Mouse (Mus musculus) limb, embryonic 14.5 days (tissue): ENCODE data around the gene Tnfaip8l1. TPM values are rescaled to one million over a fixed set of nuclear protein-coding genes. Genes with fewer than 3 reads are reported as not detected.

Experiments used
- ATAC-seq: fragments of 200-750 bp; cut with Nextera tagmentation; 2 replicates; pipeline ENCODE4 v1.8.0; 2017; ENCODE audit warnings: low read depth, moderate number of reproducible peaks, moderate TSS enrichment; ENCODE audit not compliant: low FRiP score
- DNase-seq: peaks from one replicate; pipeline ENCODE4 v3.0.0-alpha.2; 2015; ENCODE audit warnings: low spot score
- H3K27ac ChIP-seq: fragments of 300-500 bp; sonication (generic); replicated peaks from 2 replicates; pipeline ENCODE4 v1.5.1; 2014; ENCODE audit warnings: low read depth, mild to moderate bottlenecking, low read length, moderate library complexity, mixed read lengths
- H3K27me3 ChIP-seq: fragments of 300-500 bp; sonication (generic); 2 replicates; pipeline ENCODE4 v1.6.1; 2014; ENCODE audit warnings: low read length, mixed read lengths; ENCODE audit not compliant: control insufficient read depth, insufficient read depth
- H3K36me3 ChIP-seq: fragments of 300-500 bp; sonication (generic); 2 replicates; pipeline ENCODE4 v1.6.1; 2014; ENCODE audit warnings: mild to moderate bottlenecking, low read length, moderate library complexity, mixed read lengths; ENCODE audit not compliant: control insufficient read depth, insufficient read depth
- H3K4me1 ChIP-seq: fragments of 300-500 bp; sonication (generic); 2 replicates; pipeline ENCODE4 v1.6.1; 2014; ENCODE audit warnings: antibody characterized with exemption, low read length, mixed read lengths; ENCODE audit not compliant: control insufficient read depth, insufficient read depth
- H3K4me2 ChIP-seq: fragments of 300-500 bp; sonication (generic); replicated peaks from 2 replicates; pipeline ENCODE4 v1.6.1; 2014; ENCODE audit warnings: low read depth, mild to moderate bottlenecking, low read length, moderate library complexity; ENCODE audit not compliant: severe bottlenecking
- H3K4me3 ChIP-seq: fragments of 300-500 bp; sonication (generic); replicated peaks from 2 replicates; pipeline ENCODE4 v1.5.1; 2014; ENCODE audit warnings: low read length
- H3K9ac ChIP-seq: fragments of 300-500 bp; sonication (generic); 2 replicates; pipeline ENCODE4 v1.6.1; 2014; ENCODE audit warnings: mild to moderate bottlenecking, low read depth, low read length, moderate library complexity; ENCODE audit not compliant: severe bottlenecking
- H3K9me3 ChIP-seq: fragments of 300-500 bp; sonication (generic); 2 replicates; pipeline ENCODE4 v1.6.1; 2016; ENCODE audit warnings: low read length; ENCODE audit not compliant: control insufficient read depth
- POLR2A ChIP-seq: fragments of 200-500 bp; IDR thresholded peaks from 2 replicates; pipeline ENCODE4 v1.8.0; 2012; ENCODE audit warnings: inconsistent platforms, mild to moderate bottlenecking, moderate library complexity, borderline replicate concordance; ENCODE audit not compliant: insufficient read depth, insufficient read length; ENCODE audit errors: extremely low read depth
- WGBS: fragments of 180-500 bp; shearing (Covaris S2); extraction: QIAGEN DNeasy Blood & Tissue Kit; methylation state at CpG from one replicate; pipeline ENCODE4 v1.1.7; 2014; 5-methylcytosine and 5-hydroxymethylcytosine counted together
- polyA plus RNA-seq, 2 experiments: library from polyadenylated mRNA; depleted of rRNA in 1 of 2; stranded (reverse) in 1 of 2; unstranded in 1 of 2; fragments of >200 nt; fragmentation: Nextera tagmentation in 1 of 2; extraction: Ambion mirVana in 1 of 2; gene quantifications; 2 replicates each; pipeline versions ENCODE4 v1.2.1 to v1.2.3; 2012 to 2014

The Tnfaip8l1 gene
- polyA plus RNA-seq, 2 experiments = 9.3 to 11.6 TPM

GRCm38 (mm10) chr17:56119981-56120880 is 42.0 kb upstream of the Tnfaip8l1 start:
- no peak overlapping the region for H3K9ac ChIP-seq
- DNase-seq (no peak), ATAC-seq (no peak)
- peaks cover 11% of the 10 kb centered on the region for H3K9me3 ChIP-seq
- H3K36me3 ChIP-seq = no peaks in the 10 kb centered on the region
- peak overlapping the region; percentile 4; the same call in 1 of the 2 replicates for H3K4me3 ChIP-seq
- 6% methylated on average over 64 of the region's 66 CpGs for WGBS
- H3K27ac ChIP-seq = no peak overlapping the region
- H3K4me1 ChIP-seq = peaks cover 5% of the 10 kb centered on the region
- peaks cover 75% of the 10 kb centered on the region for H3K27me3 ChIP-seq
- peak overlapping the region; percentile 7; the same call in 1 of the 2 replicates for H3K4me2 ChIP-seq
- no peak for TF ChIP-seq POLR2A

DNA sequence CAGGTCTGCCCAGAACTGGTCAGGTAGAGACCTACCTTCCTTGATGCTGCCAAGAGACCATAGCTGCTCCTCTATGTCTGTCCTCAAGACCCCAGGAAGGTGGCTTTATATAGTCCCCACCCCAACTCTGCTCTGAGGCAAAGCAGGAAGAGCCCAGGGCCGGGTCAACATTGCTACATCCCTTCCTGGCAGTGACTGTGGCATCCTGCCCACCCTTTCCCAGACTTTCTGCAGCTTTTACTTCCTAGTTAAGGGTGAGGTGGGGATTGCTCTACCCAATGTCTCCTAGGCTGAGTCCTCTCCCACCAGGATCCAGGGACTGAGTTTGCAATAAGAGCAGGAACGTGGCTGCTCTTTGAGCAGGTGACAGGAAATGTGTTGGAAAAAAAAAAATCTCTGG is 40.5 kb upstream of the Tnfaip8l1 start, which contains the start of gene Lrg1:
Gene Lrg1, minus strand, starts transcription at position 176 of the 400 bp plus-strand sequence.
- H3K4me3 ChIP-seq = no peak within 1 kb of the TSS
- WGBS = 60% methylated on average over 2 of the region's 2 CpGs
- H3K27ac ChIP-seq = no peak within 1 kb of the TSS
- no peak for ATAC-seq
- no peak within 1 kb of the TSS for H3K9ac ChIP-seq
- H3K27me3 ChIP-seq = peaks cover 77% of the 10 kb centered on the region
- no peaks in the 10 kb centered on the region for H3K36me3 ChIP-seq
- H3K4me1 ChIP-seq = peaks cover 5% of the 10 kb centered on the region
- no peak for TF ChIP-seq POLR2A
- H3K4me2 ChIP-seq = no peak within 1 kb of the TSS
- peaks cover 11% of the 10 kb centered on the region for H3K9me3 ChIP-seq
- no peak for DNase-seq

GRCm38 (mm10) chr17:56123161-56123560 is 39.1 kb upstream of the Tnfaip8l1 start:
- ATAC-seq (no peak), DNase-seq (no peak)
- WGBS = 88% methylated on average over 12 of the region's 12 CpGs
- Histone ChIP-seq H3K4me1 (no peaks in the 10 kb centered on the region; the same call in 1 of the 2 replicates), H3K36me3 (no peaks in the 10 kb centered on the region), H3K4me2 (no peak overlapping the region), H3K9me3 (peaks cover 11% of the 10 kb centered on the region), H3K27me3 (peaks cover 69% of the 10 kb centered on the region), H3K9ac (no peak overlapping the region), H3K27ac (no peak overlapping the region), H3K4me3 (no peak overlapping the region)
- no peak for TF ChIP-seq POLR2A

GRCm38 (mm10) chr17:56123681-56124340 is 38.5 kb upstream of the Tnfaip8l1 start:
- peak overlapping the region; percentile 55 for H3K9ac ChIP-seq
- no peaks in the 10 kb centered on the region; the same call in 1 of the 2 replicates for H3K4me1 ChIP-seq
- TF ChIP-seq POLR2A = no peak
- H3K4me3 ChIP-seq = peak overlapping the region; percentile 38
- DNase-seq (no peak), ATAC-seq (no peak)
- H3K27me3 ChIP-seq = peaks cover 62% of the 10 kb centered on the region
- H3K4me2 ChIP-seq = peak overlapping the region; percentile 68
- no peaks in the 10 kb centered on the region for H3K36me3 ChIP-seq
- peaks cover 11% of the 10 kb centered on the region for H3K9me3 ChIP-seq
- no peak overlapping the region for H3K27ac ChIP-seq
- 42% methylated on average over 49 of the region's 59 CpGs for WGBS
